Mouse (Mus musculus): ENCODE measurements around the gene Celsr3.

- TF ChIP-seq CTCF (IDR thresholded peaks at IDR 0.05; ENCODE audit: low read depth) (no peak), EP300 (IDR thresholded peaks at IDR 0.05; ENCODE audit: low read depth) (no peak)
These were observed 42.3 kb upstream of the Celsr3 start, which contains the start of gene Ip6k2 for GRCm38 (mm10) chr9:108783548-108784463.

Measured in liver, embryonic 14.5 days (tissue).